Mouse (Mus musculus): ENCODE results near the gene Tek.
"Not testable (repeated sequence)": the region's sequence is repeated elsewhere in the genome, so short reads cannot be mapped to it uniquely, and the experiment has no call there.

Tek gene

DNA sequence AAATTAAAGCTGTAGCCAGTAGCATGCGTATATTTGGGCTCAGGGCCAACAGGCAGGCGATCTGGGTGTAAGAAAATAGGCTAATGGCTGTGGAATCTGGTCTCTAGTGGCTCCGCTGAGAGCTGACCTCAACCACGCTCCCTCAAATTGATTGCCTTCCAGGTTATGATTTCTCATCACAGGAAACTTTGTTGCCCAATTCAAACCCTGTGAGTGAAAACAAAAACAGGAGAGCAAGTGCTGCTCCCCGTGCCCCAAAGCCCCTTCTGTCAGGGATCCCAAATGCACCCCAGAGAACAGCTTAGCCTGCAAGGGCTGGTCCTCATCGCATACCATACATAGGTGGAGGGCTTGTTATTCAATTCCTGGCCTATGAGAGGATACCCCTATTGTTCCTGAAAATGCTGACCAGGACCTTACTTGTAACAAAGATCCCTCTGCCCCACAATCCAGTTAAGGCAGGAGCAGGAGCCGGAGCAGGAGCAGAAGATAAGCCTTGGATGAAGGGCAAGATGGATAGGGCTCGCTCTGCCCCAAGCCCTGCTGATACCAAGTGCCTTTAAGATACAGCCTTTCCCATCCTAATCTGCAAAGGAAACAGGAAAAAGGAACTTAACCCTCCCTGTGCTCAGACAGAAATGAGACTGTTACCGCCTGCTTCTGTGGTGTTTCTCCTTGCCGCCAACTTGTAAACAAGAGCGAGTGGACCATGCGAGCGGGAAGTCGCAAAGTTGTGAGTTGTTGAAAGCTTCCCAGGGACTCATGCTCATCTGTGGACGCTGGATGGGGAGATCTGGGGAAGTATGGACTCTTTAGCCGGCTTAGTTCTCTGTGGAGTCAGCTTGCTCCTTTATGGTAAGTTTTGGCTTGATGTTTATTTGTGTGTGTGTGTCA lies at the start of gene Tek:
Tek (plus strand) TSS at position 452 of the 894 bp plus-strand sequence.
- DNase-seq (ENCODE audit: low spot score in 2 of 2), result no peak

DNA sequence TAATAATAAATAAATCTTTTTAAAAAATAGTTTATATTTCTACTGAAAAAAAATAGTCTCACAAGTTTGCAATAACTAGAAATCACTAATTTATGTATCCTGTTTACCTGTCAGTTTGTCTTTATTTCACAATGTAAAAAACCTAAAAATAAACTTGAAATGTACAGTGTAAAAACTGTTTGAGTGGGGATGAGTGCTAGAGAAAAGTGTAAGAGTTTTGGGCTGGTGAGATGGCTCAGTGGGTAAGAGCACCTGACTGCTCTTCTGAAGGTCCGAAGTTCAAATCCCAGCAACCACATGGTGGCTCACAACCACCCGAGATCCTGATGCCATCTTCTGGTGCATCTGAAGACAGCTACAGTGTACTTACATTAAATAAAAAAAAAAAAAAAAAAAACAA lies 49.3 kb upstream of the Tek start:
- not testable (repeated sequence) for DNase-seq (ENCODE audit: low spot score in 2 of 2)

DNA sequence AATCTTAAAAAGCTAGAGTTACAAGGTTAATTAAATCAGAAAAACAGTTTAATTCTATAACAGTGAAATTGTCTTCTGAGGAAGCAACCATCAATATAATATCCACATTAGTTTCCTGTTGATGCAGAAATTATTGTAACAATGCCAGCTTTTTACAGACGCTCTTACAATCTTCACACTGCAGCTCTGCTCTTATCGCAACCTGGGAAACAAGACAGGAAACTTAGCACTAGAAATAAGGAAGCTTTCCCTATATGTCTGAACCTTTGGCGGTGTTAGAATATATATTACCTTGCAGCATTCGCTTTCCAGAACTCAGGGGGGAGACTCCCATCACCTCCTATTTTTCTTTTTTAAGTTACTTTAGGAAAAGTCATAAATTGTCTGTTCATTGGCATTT lies 48.0 kb upstream of the Tek start:
- peak in 1 of 2 experiments; percentile 2 for DNase-seq (ENCODE audit: low spot score in 2 of 2)

GRCm38 (mm10) chr4:94692175-94692574 lies 46.9 kb upstream of the Tek start:
- DNase-seq (ENCODE audit: low spot score in 2 of 2), result no peak

GRCm38 (mm10) chr4:94696368-94696767 lies 42.7 kb upstream of the Tek start:
- DNase-seq (ENCODE audit: low spot score in 2 of 2), result no peak

GRCm38 (mm10) chr4:94711002-94711401 lies 28.1 kb upstream of the Tek start:
- DNase-seq (ENCODE audit: low spot score in 2 of 2), result no peak

GRCm38 (mm10) chr4:94711426-94711825 lies 27.7 kb upstream of the Tek start:
- no peak for DNase-seq (ENCODE audit: low spot score in 2 of 2)

- DNase-seq (ENCODE audit: low spot score in 2 of 2), result no peak
These were observed 25.3 kb upstream of the Tek start for GRCm38 (mm10) chr4:94713741-94714140.

- DNase-seq (ENCODE audit: low spot score in 2 of 2), result no peak
These were observed 23.9 kb upstream of the Tek start for GRCm38 (mm10) chr4:94715166-94715565.

DNA sequence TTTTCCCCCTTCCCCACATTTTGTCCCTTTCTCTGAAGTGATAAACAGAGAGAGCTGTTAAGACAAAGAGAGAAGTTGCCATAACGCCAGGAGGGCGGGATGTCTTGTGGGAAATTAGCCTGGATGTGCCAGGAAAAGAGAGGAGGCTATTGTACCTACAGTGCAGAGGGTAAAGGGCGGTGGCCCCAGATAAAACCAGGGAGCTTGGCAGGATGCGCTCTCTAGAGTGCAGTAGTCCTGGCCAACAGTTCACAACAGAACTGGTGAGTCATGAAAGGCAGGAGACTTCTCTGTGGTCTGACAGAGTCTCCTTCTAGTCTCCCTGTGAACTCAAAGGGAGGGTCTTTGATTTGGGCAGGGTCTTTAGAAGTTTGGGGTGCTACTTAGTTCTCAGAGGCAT lies 13.3 kb upstream of the Tek start:
- DNase-seq (ENCODE audit: low spot score in 2 of 2), result no peak

- no peak for DNase-seq (ENCODE audit: low spot score in 2 of 2)
These were observed 6.4 kb upstream of the Tek start for GRCm38 (mm10) chr4:94732721-94733120.

DNA sequence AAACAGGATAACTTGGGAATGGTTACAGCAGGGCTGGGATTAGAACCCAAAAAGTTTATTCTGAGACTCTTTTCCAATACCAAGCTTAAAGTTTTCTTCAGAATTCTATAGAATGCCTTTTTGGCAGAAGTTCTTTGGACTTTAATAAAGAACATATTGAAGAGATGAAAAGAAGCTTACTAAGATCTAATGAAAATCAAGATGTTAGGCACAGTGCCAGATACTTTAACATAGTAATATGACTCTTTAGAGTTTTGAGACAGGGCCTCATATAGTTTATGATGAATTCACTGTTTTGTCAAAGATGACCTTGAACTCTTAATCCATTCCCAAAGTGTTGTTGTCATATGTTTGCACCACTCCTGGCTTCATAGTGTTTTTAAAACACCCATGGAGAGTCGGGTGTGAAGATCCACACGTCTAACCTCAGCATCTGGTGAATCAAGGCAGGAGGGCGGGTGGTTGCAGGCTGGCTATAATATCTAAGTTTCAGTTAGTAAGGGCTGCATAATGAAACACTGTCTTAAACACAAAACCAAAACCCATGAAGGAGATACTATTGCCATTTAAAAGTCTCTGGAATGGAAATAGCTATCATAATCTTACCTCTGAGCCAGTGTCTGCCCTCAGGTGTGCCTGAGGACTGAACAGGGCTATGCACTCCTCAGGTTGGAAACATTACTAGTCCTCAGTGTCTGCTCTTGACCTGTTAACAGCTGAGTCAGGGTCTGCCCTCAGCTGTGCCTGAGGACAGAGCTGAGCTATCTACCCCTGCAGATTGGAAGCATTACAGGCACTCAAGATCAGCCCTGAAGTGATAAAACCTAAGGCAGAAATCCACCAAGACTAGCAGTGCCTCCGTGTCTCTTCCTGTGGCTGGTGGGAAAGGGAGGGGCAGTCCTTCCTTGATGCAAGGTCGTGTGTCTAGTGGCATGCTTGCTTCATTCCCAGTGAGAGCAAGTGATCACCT lies 1.5 kb upstream of the Tek start:
- no peak for DNase-seq (ENCODE audit: low spot score in 2 of 2)

DNA sequence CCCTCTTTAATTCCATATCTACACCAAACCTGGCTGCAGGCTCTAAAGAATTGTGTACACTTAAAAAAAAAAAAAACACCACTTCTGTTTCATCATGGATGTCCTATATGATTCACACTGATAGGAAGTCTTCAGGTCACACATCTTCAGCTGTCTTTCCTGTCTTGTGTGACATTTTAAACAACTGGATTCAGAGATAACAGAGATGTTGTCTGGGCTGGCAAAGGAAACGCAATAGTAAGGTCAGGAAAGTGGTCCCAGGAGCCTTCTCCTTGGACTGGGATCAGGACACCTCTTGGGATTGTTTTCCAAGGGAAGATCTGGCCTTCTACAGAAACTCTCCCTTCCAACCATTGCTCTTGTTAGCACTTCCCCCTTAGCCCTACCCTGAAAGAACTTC lies 2.7 kb downstream of the Tek start:
- no peak for DNase-seq (ENCODE audit: low spot score in 2 of 2)

DNA sequence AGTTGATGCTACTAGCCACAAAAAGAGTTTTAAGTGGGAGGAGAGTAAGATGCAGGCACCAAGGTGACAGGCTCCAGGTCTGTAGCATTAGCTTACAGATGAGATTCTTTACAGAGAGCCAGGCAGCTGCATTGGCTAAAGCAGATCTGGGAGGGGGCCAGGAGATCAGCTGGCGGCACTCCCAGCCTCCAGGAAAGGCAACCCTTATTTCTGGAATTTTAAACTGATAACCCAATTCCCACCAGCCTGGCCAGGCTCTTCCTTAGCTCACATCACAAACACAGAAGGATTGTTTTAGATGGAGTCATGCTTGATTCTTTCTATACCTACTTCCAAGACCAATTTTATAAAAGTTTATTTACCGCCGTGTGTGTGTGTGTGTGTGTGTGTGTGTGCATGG lies 6.7 kb downstream of the Tek start:
- DNase-seq (ENCODE audit: low spot score in 2 of 2), result no peak

DNA sequence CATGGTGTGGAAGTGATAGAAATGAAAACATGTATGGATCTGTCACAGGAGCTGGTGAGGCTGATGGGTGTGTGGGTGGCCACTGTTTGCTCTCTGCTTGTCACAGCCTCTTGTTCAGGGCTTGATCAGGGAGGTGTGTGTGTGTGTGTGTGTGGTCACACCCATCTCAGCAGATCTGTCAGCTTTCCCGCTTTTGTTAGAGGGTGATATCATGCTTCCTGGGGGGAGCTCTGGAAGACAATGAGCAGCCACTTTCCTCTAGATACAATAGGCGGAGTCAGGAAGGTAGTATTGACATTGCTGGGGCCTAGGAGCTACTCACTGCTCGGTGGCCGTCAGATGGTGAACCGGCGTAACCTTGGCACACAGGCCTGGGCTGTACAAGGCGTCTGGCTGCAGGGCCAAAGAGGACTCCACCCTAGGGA lies 7.3 kb downstream of the Tek start:
- DNase-seq (ENCODE audit: low spot score in 2 of 2), result no peak

DNA sequence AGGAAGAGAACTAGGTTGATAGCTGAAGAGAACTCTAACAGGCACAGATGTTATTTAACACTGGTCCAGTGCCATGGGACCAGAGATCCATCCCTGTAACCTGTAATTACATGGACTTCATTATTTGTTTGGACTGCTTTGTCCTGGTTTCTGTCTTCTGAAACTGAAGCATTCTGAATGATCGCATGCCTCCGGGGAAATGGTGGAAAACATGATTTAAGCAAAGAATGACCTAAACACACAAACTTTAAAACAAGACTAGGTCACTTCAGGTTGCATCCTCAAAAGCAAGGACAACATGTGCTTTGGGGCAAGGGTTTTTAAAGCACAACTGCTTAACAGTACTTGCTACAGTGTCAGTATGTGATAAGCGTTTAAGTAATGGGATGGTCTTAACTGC lies 8.2 kb downstream of the Tek start:
- no peak for DNase-seq (ENCODE audit: low spot score in 2 of 2)

DNA sequence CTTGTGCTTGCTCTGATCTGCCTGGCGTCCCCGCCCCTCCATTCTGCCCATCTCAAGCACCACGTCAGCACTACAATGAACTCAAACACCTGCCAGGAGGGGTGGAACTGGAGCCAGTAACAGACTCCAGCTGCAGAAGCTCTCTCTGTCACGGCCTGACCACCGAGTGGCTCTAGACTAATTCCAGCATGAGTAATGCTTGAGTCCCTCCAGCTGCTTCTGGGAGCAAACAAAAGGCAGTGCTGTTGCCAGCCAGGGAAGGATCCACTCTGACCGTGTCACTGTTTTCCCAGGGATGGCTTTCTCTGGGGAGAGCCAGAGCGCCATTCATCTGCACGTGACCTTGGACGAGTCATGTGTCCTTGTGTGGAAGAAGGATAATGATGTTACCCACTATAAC lies 13.4 kb downstream of the Tek start:
- peak in 1 of 2 experiments; percentile 5 for DNase-seq (ENCODE audit: low spot score in 2 of 2)

- DNase-seq (ENCODE audit: low spot score in 2 of 2), result no peak
These were observed 26.1 kb downstream of the Tek start for GRCm38 (mm10) chr4:94765217-94765616.

GRCm38 (mm10) chr4:94766176-94766575 lies 27.1 kb downstream of the Tek start:
- DNase-seq (ENCODE audit: low spot score in 2 of 2), result no peak

DNA sequence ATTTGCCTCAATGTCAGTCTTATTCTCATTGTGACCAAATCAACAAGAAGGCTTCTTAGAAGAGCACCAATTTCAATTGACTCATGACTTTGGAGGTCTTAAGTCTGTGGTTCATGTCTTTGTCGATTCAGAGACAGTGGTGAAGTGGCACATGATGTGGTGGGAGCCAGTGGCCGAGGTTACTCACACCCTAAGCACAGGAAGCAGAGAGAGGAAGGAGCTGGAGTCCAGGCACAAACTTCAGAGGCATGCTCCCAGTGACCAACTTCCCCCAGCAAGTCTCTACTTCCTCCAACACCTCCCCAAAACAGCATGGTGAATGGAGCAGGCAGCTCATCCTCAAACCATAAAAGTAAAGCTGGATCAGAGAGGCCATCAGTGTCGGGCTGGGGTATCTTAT lies 29.5 kb downstream of the Tek start:
- DNase-seq (ENCODE audit: low spot score in 2 of 2), result no peak

- DNase-seq (ENCODE audit: low spot score in 2 of 2), result no peak
These were observed 42.0 kb downstream of the Tek start for GRCm38 (mm10) chr4:94781043-94781442.

GRCm38 (mm10) chr4:94785921-94786320 lies 46.8 kb downstream of the Tek start:
- no peak for DNase-seq (ENCODE audit: low spot score in 2 of 2)

DNA sequence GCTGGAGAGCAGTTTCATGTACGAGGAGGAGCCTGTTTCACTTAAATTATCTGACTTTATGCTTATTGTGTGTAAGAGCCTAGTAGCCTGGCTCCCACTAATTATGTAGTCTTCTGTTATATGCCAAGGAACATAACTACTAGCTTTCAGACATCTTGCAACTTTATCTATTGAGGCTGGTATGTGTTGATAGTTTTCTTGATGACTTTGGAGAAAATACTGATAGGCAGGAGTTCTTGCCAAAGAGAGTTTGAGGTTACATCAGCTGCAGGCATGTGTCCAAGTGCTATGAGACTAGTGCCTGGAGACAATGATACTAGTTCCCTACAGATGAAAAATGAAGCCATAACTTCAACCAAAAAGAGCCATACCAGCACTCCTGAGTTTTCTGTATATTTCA lies 64.1 kb downstream of the Tek start:
- DNase-seq (ENCODE audit: low spot score in 2 of 2), result no peak

All from spleen, postnatal 36 days (tissue).